In genomic region chr4:149148084-149148483, GRCm38 (mm10) we compare ENCODE assay signal across 19 mouse cellular contexts. TPM values are rescaled to one million over a fixed set of nuclear protein-coding genes. Genes with fewer than 3 reads are reported as not detected.
DNase-seq lines count a peak whose midpoint lies in the region; ATAC-seq and TF ChIP-seq lines count a peak whose summit lies in the region.
"Had no signal": no experiment of that assay in that cellular context is flagged by ENCODE, and none has a peak within 500 bp of the region (broad histone marks: within the 10 kb centered on the region; RNA-seq: fewer than 3 reads in every experiment).

No protein-coding gene starts in this region.

- peaks cover 9% of the 10 kb centered on the region; the same call in 1 of the 2 replicates for H3K4me1 ChIP-seq in kidney, embryonic 16.5 days (ENCODE audit: insufficient read depth, low read length)
- H3K4me1 ChIP-seq in stomach, embryonic 15.5 days: peaks cover 10% of the 10 kb centered on the region; the same call in 1 of the 2 replicates
- H3K4me1 ChIP-seq in stomach, postnatal 0 days (replicated peaks; ENCODE audit: control insufficient read depth, insufficient read depth): no peaks in the 10 kb centered on the region
- H3K4me1 ChIP-seq: hindbrain, embryonic 15.5 days had no signal

- H3K27ac ChIP-seq in kidney, embryonic 16.5 days (ENCODE audit: low read length): 0 out of 2 replicates have a peak overlapping the region, but pooled peaks have one; percentile 22
- H3K27ac ChIP-seq in stomach, embryonic 15.5 days: peak overlapping the region; percentile 18
- no peak overlapping the region; the same call in 1 of the 2 replicates for H3K27ac ChIP-seq in stomach, postnatal 0 days (replicated peaks)
- H3K27ac ChIP-seq: embryonic facial prominence, embryonic 13.5 days; forebrain, embryonic 12.5 days; hindbrain, embryonic 15.5 days had no signal

- no peak for TF ChIP-seq POLR2A in myocyte (IDR thresholded peaks at IDR 0.05; ENCODE audit: insufficient read length, low read depth)

- TF ChIP-seq CTCF in stomach, postnatal 0 days (IDR thresholded peaks at IDR 0.05; ENCODE audit: low read depth): no peak

- H3K9me3 ChIP-seq in kidney, embryonic 16.5 days (ENCODE audit: low read length): no peaks in the 10 kb centered on the region
- no peaks in the 10 kb centered on the region for H3K9me3 ChIP-seq in stomach, embryonic 15.5 days
- no peaks in the 10 kb centered on the region for H3K9me3 ChIP-seq in stomach, postnatal 0 days (ENCODE audit: control insufficient read depth, low read length)
- H3K9me3 ChIP-seq: embryonic facial prominence, embryonic 13.5 days; forebrain, embryonic 12.5 days; heart, embryonic 12.5 days; hindbrain, embryonic 15.5 days had no signal

- H3K9ac ChIP-seq in kidney, embryonic 16.5 days (replicated peaks; ENCODE audit: low read length): no peak overlapping the region
- no peak overlapping the region for H3K9ac ChIP-seq in stomach, embryonic 15.5 days
- no peak overlapping the region for H3K9ac ChIP-seq in stomach, postnatal 0 days (ENCODE audit: low read length)
- H3K9ac ChIP-seq: embryonic facial prominence, embryonic 13.5 days; forebrain, embryonic 12.5 days; heart, embryonic 12.5 days; hindbrain, embryonic 15.5 days had no signal

- no peaks in the 10 kb centered on the region for H3K27me3 ChIP-seq in kidney, embryonic 16.5 days (ENCODE audit: insufficient read depth, low read length)
- no peaks in the 10 kb centered on the region for H3K27me3 ChIP-seq in stomach, embryonic 15.5 days (replicated peaks)
- no peaks in the 10 kb centered on the region for H3K27me3 ChIP-seq in stomach, postnatal 0 days (ENCODE audit: control insufficient read depth, insufficient read depth, low read length)
- no peaks in the 10 kb centered on the region for H3K27me3 ChIP-seq in myocyte (ENCODE audit: control insufficient read depth, insufficient read depth, insufficient read length)
- H3K27me3 ChIP-seq: embryonic facial prominence, embryonic 13.5 days; forebrain, embryonic 12.5 days; heart, embryonic 12.5 days; hindbrain, embryonic 15.5 days had no signal

- 77% methylated on average over 4 of the region's 4 CpGs for WGBS in kidney, embryonic 16.5 days
- whole genome bisulfite sequencing in stomach, embryonic 15.5 days: 69% methylated on average over 4 of the region's 4 CpGs
- WGBS in stomach, postnatal 0 days: 71% methylated on average over 4 of the region's 4 CpGs

- no peak for ATAC-seq in kidney, embryonic 16.5 days (ENCODE audit: low FRiP score, low TSS enrichment)
- no peak for ATAC-seq in stomach, embryonic 15.5 days (ENCODE audit: insufficient read depth, low FRiP score, low read depth)
- no peak for ATAC-seq in stomach, postnatal 0 days (ENCODE audit: low FRiP score, low TSS enrichment)
- ATAC-seq: forebrain, embryonic 16.5 days had no signal

- H3K4me2 ChIP-seq in kidney, embryonic 16.5 days (replicated peaks; ENCODE audit: low read depth, low read length): no peak overlapping the region
- no peak overlapping the region for H3K4me2 ChIP-seq in stomach, embryonic 15.5 days
- H3K4me2 ChIP-seq in stomach, postnatal 0 days (replicated peaks; ENCODE audit: low read depth): no peak overlapping the region
- H3K4me2 ChIP-seq in myocyte (ENCODE audit: low read depth): no peak overlapping the region
- H3K4me2 ChIP-seq: embryonic facial prominence, embryonic 13.5 days; forebrain, embryonic 12.5 days; heart, embryonic 12.5 days; hindbrain, embryonic 15.5 days had no signal

- peaks cover 27% of the 10 kb centered on the region for H3K36me3 ChIP-seq in kidney, embryonic 16.5 days (ENCODE audit: insufficient read depth, low read length)
- peaks cover 24% of the 10 kb centered on the region for H3K36me3 ChIP-seq in stomach, embryonic 15.5 days
- H3K36me3 ChIP-seq in stomach, postnatal 0 days (ENCODE audit: control insufficient read depth, insufficient read depth, low read length): peaks cover 21% of the 10 kb centered on the region
- peaks cover 17% of the 10 kb centered on the region for H3K36me3 ChIP-seq in myocyte (ENCODE audit: control insufficient read depth, insufficient read depth)

- no peak overlapping the region for H3K4me3 ChIP-seq in kidney, embryonic 16.5 days (ENCODE audit: low read length)
- H3K4me3 ChIP-seq in stomach, embryonic 15.5 days (replicated peaks): no peak overlapping the region
- H3K4me3 ChIP-seq in stomach, postnatal 0 days (ENCODE audit: low read depth, low read length): no peak overlapping the region
- H3K4me3 ChIP-seq in myocyte: no peak overlapping the region
- H3K4me3 ChIP-seq: embryonic facial prominence, embryonic 13.5 days; forebrain, embryonic 12.5 days; heart, embryonic 12.5 days; hindbrain, embryonic 15.5 days had no signal

- DNase-seq in kidney, postnatal 4 days: no peak
- DNase-seq in stomach, postnatal 0 days (ENCODE audit: low spot score): no peak
- no peak for DNase-seq in adrenal gland, adult (ENCODE audit: inconsistent age in 2 of 2, low spot score in 1 of 2)
- DNase-seq: adrenal gland, postnatal 14 days; cerebellum, adult 18-20 months; cerebellum, adult 9-11 months; cerebellum, postnatal 36 days; gastrocnemius, postnatal 10 days; heart, postnatal 36 days had no signal

- no peak for TF ChIP-seq EP300 in stomach, postnatal 0 days (optimal IDR thresholded peaks at IDR 0.05)

- H3K79me2 ChIP-seq in myocyte (ENCODE audit: control insufficient read depth, insufficient read depth): no peaks in the 10 kb centered on the region

- H3ac ChIP-seq in myocyte (ENCODE audit: control insufficient read depth, insufficient read length): no peak overlapping the region

TF ChIP-seq in myocyte, 11 proteins besides CTCF, POLR2A, EP300 and RAD21:
- no peak for TF ChIP-seq MYOG (IDR thresholded peaks at IDR 0.05; ENCODE audit: control insufficient read depth in 1 of 3, insufficient read depth in 1 of 3, insufficient read length in 2 of 3, low read depth in 2 of 3)
- peak; percentile 14 for TF ChIP-seq POLR2AphosphoS2 (IDR thresholded peaks at IDR 0.05; ENCODE audit: insufficient read length, low read depth)

RNA-seq across cellular contexts. Expression of gene Cenps, which starts 10.7 kb away (rescaled TPM):
- 34.0 and 36.3 TPM in 2 replicates for polyA plus RNA-seq in kidney, embryonic 16.5 days (2015; fragmentation: Nextera tagmentation; extraction: Ambion mirVana)
- polyA plus RNA-seq in stomach, embryonic 15.5 days (2015; fragmentation: Nextera tagmentation; extraction: Ambion mirVana): 22.6 and 23.7 TPM in 2 replicates
- 10.6 and 11.5 TPM in 2 replicates for polyA plus RNA-seq in stomach, postnatal 0 days (2015; fragmentation: Nextera tagmentation; extraction: Ambion mirVana)
- 7.3 TPM for polyA plus RNA-seq in myocyte (2012; fragmentation: generic; extraction: Trizol)

RNA-seq across cellular contexts. Expression of gene Pgd, which starts 18.5 kb away (rescaled TPM):
- 142 and 146 TPM in 2 replicates for polyA plus RNA-seq in kidney, embryonic 16.5 days (2015; fragmentation: Nextera tagmentation; extraction: Ambion mirVana)
- polyA plus RNA-seq in stomach, embryonic 15.5 days (2015; fragmentation: Nextera tagmentation; extraction: Ambion mirVana): 166 and 178 TPM in 2 replicates
- polyA plus RNA-seq in stomach, postnatal 0 days (2015; fragmentation: Nextera tagmentation; extraction: Ambion mirVana): 266 and 290 TPM in 2 replicates
- 162 TPM for polyA plus RNA-seq in myocyte (2012; fragmentation: generic; extraction: Trizol)

RNA-seq across cellular contexts. Expression of gene Cort, which starts 21.5 kb away (rescaled TPM):
- polyA plus RNA-seq in kidney, embryonic 16.5 days (2015; fragmentation: Nextera tagmentation; extraction: Ambion mirVana): 0.27 and 0.41 TPM in 2 replicates
- 0.35 and 0.41 TPM in 2 replicates for polyA plus RNA-seq in stomach, embryonic 15.5 days (2015; fragmentation: Nextera tagmentation; extraction: Ambion mirVana)
- polyA plus RNA-seq in stomach, postnatal 0 days (2015; fragmentation: Nextera tagmentation; extraction: Ambion mirVana): not detected in 2 replicates
- not detected for polyA plus RNA-seq in myocyte (2012; fragmentation: generic; extraction: Trizol)
- polyA plus RNA-seq: gonadal fat pad, adult 2 months; heart, embryonic 12.5 days; heart, embryonic 16.5 days had no signal

RNA-seq across cellular contexts. Expression of gene Dffa, which starts 44.1 kb away (rescaled TPM):
- 39.0 and 40.2 TPM in 2 replicates for polyA plus RNA-seq in kidney, embryonic 16.5 days (2015; fragmentation: Nextera tagmentation; extraction: Ambion mirVana)
- 33.0 and 35.7 TPM in 2 replicates for polyA plus RNA-seq in stomach, embryonic 15.5 days (2015; fragmentation: Nextera tagmentation; extraction: Ambion mirVana)
- 20.1 and 21.7 TPM in 2 replicates for polyA plus RNA-seq in stomach, postnatal 0 days (2015; fragmentation: Nextera tagmentation; extraction: Ambion mirVana)
- polyA plus RNA-seq in myocyte (2012; fragmentation: generic; extraction: Trizol): 17.5 TPM

RNA-seq across cellular contexts. Expression of gene Pex14, which starts 48.4 kb away (rescaled TPM):
- 65.0 and 67.3 TPM in 2 replicates for polyA plus RNA-seq in kidney, embryonic 16.5 days (2015; fragmentation: Nextera tagmentation; extraction: Ambion mirVana)
- polyA plus RNA-seq in stomach, embryonic 15.5 days (2015; fragmentation: Nextera tagmentation; extraction: Ambion mirVana): 47.2 and 50.3 TPM in 2 replicates
- 39.7 and 42.9 TPM in 2 replicates for polyA plus RNA-seq in stomach, postnatal 0 days (2015; fragmentation: Nextera tagmentation; extraction: Ambion mirVana)
- 71.5 TPM for polyA plus RNA-seq in myocyte (2012; fragmentation: generic; extraction: Trizol)
